Mouse (Mus musculus) CH12.LX (cell line): ENCODE measurements at regions not wholly inside any gene's neighbourhood (a gene's known extent, or its start where the extent isn't known, plus 50 kb on each side); places are given as distances from the start of the nearest gene placed in this dataset.

Experiments used
- DNase-seq: peaks from one replicate; pipeline ENCODE4 v3.0.0-alpha.2; 2013; ENCODE audit errors: extremely low read depth
- H3K27ac ChIP-seq: 2 replicates; pipeline ENCODE4 v1.5.1; 2012; ENCODE audit warnings: low read depth, mild to moderate bottlenecking, control low read depth, moderate library complexity; ENCODE audit not compliant: insufficient read depth
- H3K27me3 ChIP-seq: replicated peaks from 2 replicates; pipeline ENCODE3; 2012; ENCODE audit warnings: inconsistent platforms
- H3K36me3 ChIP-seq, 2 experiments: replicated peaks in 1 of 2; 2 replicates each; pipeline versions ENCODE3 to v1.6.1; 2012; ENCODE audit warnings: inconsistent platforms in 1 of 2, low read length in 1 of 2, mild to moderate bottlenecking in 1 of 2, mixed read lengths in 1 of 2, moderate library complexity in 1 of 2; ENCODE audit not compliant: control insufficient read depth in 1 of 2, insufficient read depth in 1 of 2
- H3K4me1 ChIP-seq, 2 experiments: 2 replicates each; pipeline ENCODE4 v1.6.1; 2012; ENCODE audit warnings: inconsistent platforms in 1 of 2, moderate library complexity in 1 of 2; ENCODE audit not compliant: insufficient read depth in 2 of 2, control insufficient read depth in 1 of 2
- H3K4me2 ChIP-seq: 2 replicates; pipeline ENCODE4 v1.6.1; 2012; ENCODE audit warnings: low read depth, mild to moderate bottlenecking, control low read depth; ENCODE audit not compliant: poor library complexity, insufficient read depth, severe bottlenecking
- H3K4me3 ChIP-seq, 3 experiments: fragments of 150-350 bp in 1 of 3; sonication (generic) in 1 of 3; replicated peaks in 1 of 3; 2 replicates each; pipeline versions ENCODE3 to v1.5.1; 2011 to 2012; ENCODE audit warnings: low read depth in 2 of 3, low read length in 2 of 3, mild to moderate bottlenecking in 2 of 3, moderate library complexity in 2 of 3, control low read depth in 1 of 3, improper control_type of control experiment in 1 of 3, inconsistent platforms in 1 of 3, mixed read lengths in 1 of 3; ENCODE audit not compliant: poor library complexity in 1 of 3
- H3K79me2 ChIP-seq: replicated peaks from 2 replicates; pipeline ENCODE4 v1.6.1; 2012; ENCODE audit warnings: mild to moderate bottlenecking, moderate library complexity; ENCODE audit not compliant: control insufficient read depth, poor library complexity, insufficient read depth, severe bottlenecking; ENCODE audit errors: extremely low read depth
- H3K9ac ChIP-seq: 2 replicates; pipeline ENCODE4 v1.6.1; 2012; ENCODE audit warnings: low read depth, mild to moderate bottlenecking, control low read depth, moderate library complexity; ENCODE audit not compliant: insufficient read depth
- H3K9me3 ChIP-seq: replicated peaks from 2 replicates; pipeline ENCODE3; 2012; ENCODE audit warnings: low read length, inconsistent platforms, mixed read lengths
- CHD2 ChIP-seq: IDR thresholded peaks from 2 replicates; pipeline ENCODE4 v1.6.1; 2011; ENCODE audit warnings: low read length, improper control_type of control experiment
- E2F4 ChIP-seq: IDR thresholded peaks from 2 replicates; pipeline ENCODE4 v1.6.1; 2011; ENCODE audit warnings: low read depth, low read length, improper control_type of control experiment; ENCODE audit not compliant: insufficient replicate concordance
- ELF1 ChIP-seq: IDR thresholded peaks from 2 replicates; pipeline ENCODE4 v1.6.1; 2014; ENCODE audit warnings: low read depth, mild to moderate bottlenecking, inconsistent platforms, low read length, improper control_type of control experiment
- EP300 ChIP-seq: IDR thresholded peaks from 2 replicates; pipeline ENCODE4 v1.6.1; 2011; ENCODE audit warnings: low read length, improper control_type of control experiment
- MXI1 ChIP-seq: IDR thresholded peaks from 2 replicates; pipeline ENCODE4 v1.6.1; 2011; ENCODE audit warnings: mild to moderate bottlenecking, low read depth, low read length, improper control_type of control experiment
- NELFE ChIP-seq: IDR thresholded peaks from 2 replicates; pipeline ENCODE4 v1.6.1; 2011; ENCODE audit warnings: low read depth, low read length, improper control_type of control experiment
- POLR2A ChIP-seq: IDR thresholded peaks from 2 replicates; pipeline ENCODE4 v1.6.1; 2011; ENCODE audit warnings: low read depth, mild to moderate bottlenecking, improper control_type of control experiment, low read length
- RAD21 ChIP-seq: IDR thresholded peaks from 2 replicates; pipeline ENCODE4 v1.6.1; 2011; ENCODE audit warnings: low read depth, mild to moderate bottlenecking, low read length, improper control_type of control experiment, moderate library complexity
- RCOR1 ChIP-seq: conservative IDR thresholded peaks from 2 replicates; pipeline ENCODE4 v1.6.1; 2012; ENCODE audit warnings: low read depth, mild to moderate bottlenecking, inconsistent platforms, low read length, improper control_type of control experiment
- TCF12 ChIP-seq: IDR thresholded peaks from 2 replicates; pipeline ENCODE4 v1.6.1; 2014; ENCODE audit warnings: low read depth, mild to moderate bottlenecking, inconsistent platforms, low read length, improper control_type of control experiment
- USF1 ChIP-seq: IDR thresholded peaks from 2 replicates; pipeline ENCODE4 v1.6.1; 2014; ENCODE audit warnings: low read depth, mild to moderate bottlenecking, inconsistent platforms, low read length, improper control_type of control experiment
- ZMIZ1 ChIP-seq: IDR thresholded peaks from 2 replicates; pipeline ENCODE4 v1.6.1; 2012; ENCODE audit warnings: low read depth, mild to moderate bottlenecking, inconsistent platforms, low read length, improper control_type of control experiment
- ZNF384 ChIP-seq: IDR thresholded peaks from 2 replicates; pipeline ENCODE4 v1.6.1; 2012; ENCODE audit warnings: low read depth, low read length, improper control_type of control experiment, inconsistent platforms
- dilution Hi-C: fragments of 300-500 bp; cut with MboI; formaldehyde crosslinking; loops from 2 replicates; pipeline ENCODE4 v1.14.3; 2020; ENCODE audit warnings: low sequenced_read_pairs; ENCODE audit not compliant: extremely low pct_unique_long_range_greater_than_20kb, extremely low pct_ligation_motif_present
- in situ Hi-C: fragments of 300-500 bp; cut with MboI; formaldehyde crosslinking; loops from 3 replicates; pipeline ENCODE4 v1.14.3; 2019; ENCODE audit warnings: low sequenced_read_pairs, low pct_ligation_motif_present, low pct_unique_long_range_greater_than_20kb, mixed read lengths

DNA sequence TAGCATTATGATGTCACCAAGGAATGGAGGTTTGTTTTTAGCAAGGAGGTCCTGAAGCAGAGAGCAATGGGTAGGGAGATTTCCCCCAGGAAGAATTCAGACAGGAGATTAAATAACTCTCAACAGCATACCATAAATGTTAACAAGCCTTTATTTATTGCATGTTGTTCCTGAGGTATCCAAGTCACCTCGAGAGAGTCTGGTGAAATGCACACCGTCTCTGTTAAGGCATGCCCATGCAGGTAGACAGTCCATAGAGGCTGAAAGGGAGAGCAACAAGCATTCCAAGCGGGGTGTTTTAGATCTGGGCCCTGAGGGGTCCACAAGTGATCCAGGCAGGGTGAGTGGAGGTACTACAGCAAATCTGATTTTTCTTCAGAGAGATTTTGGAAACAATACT lies 305.9 kb upstream of the Pbx1 start:
- dilution Hi-C loops (no loop called here), in situ Hi-C loops (no loop called here)
- no peak for TF ChIP-seq POLR2A
- no peak for TF ChIP-seq USF1

DNA sequence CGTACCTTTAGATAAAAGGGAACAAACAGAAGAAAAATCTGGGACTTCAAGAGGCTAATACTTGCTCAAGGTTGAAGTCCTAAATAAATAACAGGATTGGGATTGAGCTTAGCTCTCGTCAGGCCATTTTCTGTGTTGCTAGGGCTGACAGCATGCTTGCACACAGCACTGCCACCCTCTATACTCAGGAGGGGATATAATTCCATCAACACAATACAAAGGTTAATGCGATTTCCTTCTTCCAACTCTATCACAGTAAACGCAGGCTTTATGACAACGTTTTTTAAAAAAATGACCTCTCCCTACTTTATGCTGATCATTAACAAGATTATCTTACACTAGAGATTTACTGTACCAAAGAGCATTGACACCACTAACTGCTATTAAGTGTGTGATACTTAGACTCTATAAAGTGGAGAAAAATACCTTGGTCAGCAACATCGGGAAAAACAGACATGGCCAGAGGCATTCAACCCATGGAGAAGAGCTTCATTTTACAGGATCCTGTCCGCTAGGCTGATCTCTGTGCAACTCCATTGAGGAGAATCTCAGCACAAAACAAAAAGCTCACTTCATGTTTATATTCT lies 305.3 kb upstream of the Pbx1 start:
- H3K36me3 ChIP-seq: no peaks in the 10 kb centered on the region
- H3K9me3 ChIP-seq: peaks cover 62% of the 10 kb centered on the region
- no peaks in the 10 kb centered on the region for H3K79me2 ChIP-seq
- no peak for TF ChIP-seq ELF1
- no peak for TF ChIP-seq ZNF384
- TF ChIP-seq NELFE: no peak
- no peak for TF ChIP-seq POLR2A
- no peak for TF ChIP-seq E2F4
- TF ChIP-seq, all 38 proteins: peak for 0
- H3K4me3 ChIP-seq: no peak overlapping the region
- no peak overlapping the region for H3K27ac ChIP-seq
- dilution Hi-C loops: no loop called here
- no peaks in the 10 kb centered on the region for H3K27me3 ChIP-seq
- in situ Hi-C loops: no loop called here
- no peak for DNase-seq
- no peak overlapping the region for H3K9ac ChIP-seq
- H3K4me1 ChIP-seq: no peaks in the 10 kb centered on the region
- H3K4me2 ChIP-seq: no peak overlapping the region

More for the DNA sequence above, 305.9 kb upstream of the Pbx1 start:
- no peak overlapping the region for H3K27ac ChIP-seq
- no peak overlapping the region for H3K4me2 ChIP-seq
- DNase-seq: no peak
- H3K79me2 ChIP-seq: no peaks in the 10 kb centered on the region
- H3K9ac ChIP-seq: no peak overlapping the region
- H3K27me3 ChIP-seq: no peaks in the 10 kb centered on the region
- no peak overlapping the region for H3K4me3 ChIP-seq
- no peaks in the 10 kb centered on the region for H3K4me1 ChIP-seq
- H3K36me3 ChIP-seq: no peaks in the 10 kb centered on the region
- peaks cover 65% of the 10 kb centered on the region for H3K9me3 ChIP-seq

DNA sequence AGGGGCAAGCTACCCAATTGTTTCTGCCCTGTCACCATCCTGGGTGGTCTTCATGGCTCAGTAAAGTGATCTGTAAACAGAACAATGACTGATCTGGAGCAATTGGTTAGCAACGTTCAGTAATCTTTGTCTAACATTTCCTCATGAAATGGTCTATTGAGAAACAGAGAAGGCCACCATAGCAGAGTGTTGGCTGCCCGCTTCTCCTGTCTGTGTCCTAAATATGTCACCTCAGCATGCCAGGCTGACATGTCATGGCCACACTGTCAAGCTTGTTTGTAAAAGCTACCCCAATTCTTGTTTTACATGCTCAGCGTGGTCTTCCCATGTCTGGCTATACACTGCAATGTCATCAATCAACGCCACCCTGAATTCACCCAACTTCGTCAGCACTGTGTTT lies 301.0 kb upstream of the Pbx1 start:
- no peak for DNase-seq
- H3K9me3 ChIP-seq: peaks cover 66% of the 10 kb centered on the region
- no peaks in the 10 kb centered on the region for H3K4me1 ChIP-seq
- H3K4me3 ChIP-seq: no peak overlapping the region
- no peaks in the 10 kb centered on the region for H3K79me2 ChIP-seq
- in situ Hi-C loops: no loop called here
- no peaks in the 10 kb centered on the region for H3K27me3 ChIP-seq
- H3K9ac ChIP-seq: no peak overlapping the region
- TF ChIP-seq POLR2A: no peak
- no peak for TF ChIP-seq RAD21
- no peak for TF ChIP-seq RCOR1
- TF ChIP-seq TCF12: no peak
- TF ChIP-seq CHD2: no peak
- TF ChIP-seq EP300: no peak
- no peak for TF ChIP-seq MXI1
- TF ChIP-seq ZMIZ1: no peak
- dilution Hi-C loops: no loop called here
- no peaks in the 10 kb centered on the region for H3K36me3 ChIP-seq
- H3K4me2 ChIP-seq: no peak overlapping the region
- no peak overlapping the region for H3K27ac ChIP-seq
